Mouse (Mus musculus): ENCODE measurements around the gene Zbtb7a. TPM values are rescaled to one million over a fixed set of nuclear protein-coding genes. Genes with fewer than 3 reads are reported as not detected.

Zbtb7a gene
- total and polyA plus RNA-seq, 2 experiments from 2014 or later, result 22.3 to 37.3 TPM

- ATAC-seq, result peak; percentile 95
- peaks cover 18% of the 10 kb centered on the region for H3K36me3 ChIP-seq (ENCODE audit: insufficient read depth, low read length)
- peaks cover 14% of the 10 kb centered on the region for H3K4me1 ChIP-seq (ENCODE audit: insufficient read depth, low read length)
- DNase-seq (ENCODE audit: low spot score), result peak; percentile 98
- H3K27me3 ChIP-seq (ENCODE audit: insufficient read depth, low read length), result no peaks in the 10 kb centered on the region
- peak within 1 kb of the TSS; percentile 95 for H3K9ac ChIP-seq (replicated peaks; ENCODE audit: low read length)
- H3K27ac ChIP-seq, result peak within 1 kb of the TSS; percentile 99
- peak within 1 kb of the TSS; percentile 75 for H3K4me2 ChIP-seq (ENCODE audit: low read depth, low read length)
- TF ChIP-seq CTCF (IDR thresholded peaks at IDR 0.05; ENCODE audit: low read depth), result no peak
- no peaks in the 10 kb centered on the region for H3K9me3 ChIP-seq (ENCODE audit: low read length)
- under 1% methylated on average over 56 of the region's 56 CpGs for WGBS
- peak within 1 kb of the TSS; percentile 95 for H3K4me3 ChIP-seq (ENCODE audit: low read length)
These were observed 29.4 kb upstream of the Zbtb7a start, which contains the start of gene Map2k2 for GRCm38 (mm10) chr10:81105565-81106112. TSS of gene Map2k2 (plus strand) at chr10:81105915.

DNA sequence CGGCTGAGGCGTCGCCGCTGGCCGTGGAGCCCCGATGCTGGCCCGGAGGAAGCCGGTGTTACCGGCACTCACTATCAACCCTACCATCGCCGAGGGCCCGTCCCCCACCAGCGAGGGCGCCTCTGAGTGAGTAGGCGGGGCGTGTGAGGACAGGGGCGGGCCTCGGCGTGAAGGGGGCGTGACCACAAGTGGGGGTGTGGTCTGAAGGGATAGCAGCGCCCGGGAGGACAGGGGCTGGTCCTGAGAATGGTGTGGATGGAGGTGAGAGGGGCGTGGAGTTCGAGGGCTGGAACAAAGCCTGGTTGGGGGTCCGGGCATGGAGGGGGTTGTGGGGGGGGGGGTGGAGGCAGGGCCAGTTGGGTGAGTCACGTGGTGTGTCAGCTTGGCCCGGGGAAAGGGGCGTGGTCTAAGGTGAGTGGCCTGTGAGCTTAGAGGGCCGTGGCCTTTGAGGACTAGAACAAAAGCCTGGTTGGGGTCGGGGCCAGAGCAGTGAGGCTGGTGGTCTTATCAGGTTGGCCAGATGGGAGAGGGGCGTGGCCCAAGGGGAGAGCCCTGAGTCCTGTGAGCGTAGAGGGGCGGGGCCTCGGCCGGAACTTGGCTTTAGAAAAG is 28.8 kb upstream of the Zbtb7a start:
- H3K4me3 ChIP-seq (ENCODE audit: low read length), result peak overlapping the region; percentile 95
- peak; percentile 93 for ATAC-seq
- TF ChIP-seq CTCF (IDR thresholded peaks at IDR 0.05; ENCODE audit: low read depth), result peak; percentile 35
- peak; percentile 85 for DNase-seq (ENCODE audit: low spot score)
- H3K36me3 ChIP-seq (ENCODE audit: insufficient read depth, low read length), result peaks cover 23% of the 10 kb centered on the region
- no peaks in the 10 kb centered on the region for H3K9me3 ChIP-seq (ENCODE audit: low read length)
- peak overlapping the region; percentile 95 for H3K9ac ChIP-seq (replicated peaks; ENCODE audit: low read length)
- H3K27me3 ChIP-seq (ENCODE audit: insufficient read depth, low read length), result no peaks in the 10 kb centered on the region
- under 1% methylated on average over 35 of the region's 35 CpGs for WGBS
- peak overlapping the region; percentile 75 for H3K4me2 ChIP-seq (ENCODE audit: low read depth, low read length)
- peak overlapping the region; percentile 99 for H3K27ac ChIP-seq
- H3K4me1 ChIP-seq (ENCODE audit: insufficient read depth, low read length), result peaks cover 14% of the 10 kb centered on the region

GRCm38 (mm10) chr10:81112946-81113345 is 22.1 kb upstream of the Zbtb7a start:
- no peak for DNase-seq (ENCODE audit: low spot score)
- Histone ChIP-seq H3K4me1 (ENCODE audit: insufficient read depth, low read length) (no peaks in the 10 kb centered on the region), H3K27ac (no peak overlapping the region), H3K9me3 (ENCODE audit: low read length) (no peaks in the 10 kb centered on the region), H3K9ac (replicated peaks; ENCODE audit: low read length) (no peak overlapping the region), H3K36me3 (ENCODE audit: insufficient read depth, low read length) (peaks cover 57% of the 10 kb centered on the region), H3K27me3 (ENCODE audit: insufficient read depth, low read length) (no peaks in the 10 kb centered on the region), H3K4me2 (ENCODE audit: low read depth, low read length) (no peak overlapping the region), H3K4me3 (ENCODE audit: low read length) (no peak overlapping the region)
- no peak for TF ChIP-seq CTCF (IDR thresholded peaks at IDR 0.05; ENCODE audit: low read depth)
- no peak for ATAC-seq
- 93% methylated on average over 6 of the region's 6 CpGs for WGBS

GRCm38 (mm10) chr10:81119625-81120024 is 15.4 kb upstream of the Zbtb7a start:
- Histone ChIP-seq H3K36me3 (ENCODE audit: insufficient read depth, low read length) (peaks cover 81% of the 10 kb centered on the region), H3K9ac (replicated peaks; ENCODE audit: low read length) (no peak overlapping the region), H3K27ac (no peak overlapping the region), H3K9me3 (ENCODE audit: low read length) (no peaks in the 10 kb centered on the region), H3K27me3 (ENCODE audit: insufficient read depth, low read length) (no peaks in the 10 kb centered on the region), H3K4me3 (ENCODE audit: low read length) (no peak overlapping the region), H3K4me2 (ENCODE audit: low read depth, low read length) (no peak overlapping the region), H3K4me1 (ENCODE audit: insufficient read depth, low read length) (no peaks in the 10 kb centered on the region)
- TF ChIP-seq CTCF (IDR thresholded peaks at IDR 0.05; ENCODE audit: low read depth), result no peak
- 89% methylated on average over 10 of the region's 10 CpGs for WGBS
- ATAC-seq (no peak), DNase-seq (ENCODE audit: low spot score) (no peak)

- no peaks in the 10 kb centered on the region for H3K4me1 ChIP-seq (ENCODE audit: insufficient read depth, low read length)
- no peak for TF ChIP-seq CTCF (IDR thresholded peaks at IDR 0.05; ENCODE audit: low read depth)
- DNase-seq (ENCODE audit: low spot score) (no peak), ATAC-seq (no peak)
- 80% methylated on average over 7 of the region's 7 CpGs for WGBS
- no peak overlapping the region for H3K9ac ChIP-seq (replicated peaks; ENCODE audit: low read length)
- H3K27ac ChIP-seq, result no peak overlapping the region
- H3K4me2 ChIP-seq (ENCODE audit: low read depth, low read length), result no peak overlapping the region
- H3K36me3 ChIP-seq (ENCODE audit: insufficient read depth, low read length), result peaks cover 73% of the 10 kb centered on the region
- no peaks in the 10 kb centered on the region for H3K27me3 ChIP-seq (ENCODE audit: insufficient read depth, low read length)
- no peaks in the 10 kb centered on the region for H3K9me3 ChIP-seq (ENCODE audit: low read length)
- H3K4me3 ChIP-seq (ENCODE audit: low read length), result no peak overlapping the region
These were observed 14.4 kb upstream of the Zbtb7a start for GRCm38 (mm10) chr10:81120650-81121049.

DNA sequence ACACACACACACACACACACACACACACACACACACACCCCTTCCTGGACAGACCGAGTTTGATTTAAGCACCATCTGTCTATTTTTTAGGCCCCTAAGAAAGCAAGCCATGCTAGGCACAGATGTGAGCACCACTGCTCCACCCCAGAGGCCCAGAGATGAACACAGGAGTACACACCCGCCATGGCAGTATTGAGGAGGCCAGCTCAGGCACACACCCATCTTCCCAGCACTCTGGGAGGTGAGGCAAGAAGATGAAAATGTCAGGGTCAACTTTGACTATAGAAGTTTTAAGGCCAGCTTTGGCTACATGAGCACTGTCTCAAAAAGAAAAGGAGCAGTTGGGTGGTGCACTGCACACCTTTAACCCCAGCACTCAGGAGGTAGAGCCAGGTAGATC is 12.1 kb upstream of the Zbtb7a start:
- H3K27me3 ChIP-seq (ENCODE audit: insufficient read depth, low read length), result no peaks in the 10 kb centered on the region
- no peak overlapping the region for H3K27ac ChIP-seq
- no peaks in the 10 kb centered on the region for H3K4me1 ChIP-seq (ENCODE audit: insufficient read depth, low read length)
- no peak for TF ChIP-seq CTCF (IDR thresholded peaks at IDR 0.05; ENCODE audit: low read depth)
- DNase-seq (ENCODE audit: low spot score), result no peak
- ATAC-seq, result no peak
- no peak overlapping the region for H3K4me3 ChIP-seq (ENCODE audit: low read length)
- peaks cover 56% of the 10 kb centered on the region for H3K36me3 ChIP-seq (ENCODE audit: insufficient read depth, low read length)
- H3K4me2 ChIP-seq (ENCODE audit: low read depth, low read length), result no peak overlapping the region
- WGBS, result 83% methylated on average over 2 of the region's 2 CpGs
- H3K9me3 ChIP-seq (ENCODE audit: low read length), result no peaks in the 10 kb centered on the region
- H3K9ac ChIP-seq (replicated peaks; ENCODE audit: low read length), result no peak overlapping the region

GRCm38 (mm10) chr10:81123500-81123899 is 11.5 kb upstream of the Zbtb7a start:
- no peak overlapping the region for H3K27ac ChIP-seq
- WGBS, result 80% methylated on average over 11 of the region's 11 CpGs
- no peaks in the 10 kb centered on the region for H3K4me1 ChIP-seq (ENCODE audit: insufficient read depth, low read length)
- no peaks in the 10 kb centered on the region for H3K27me3 ChIP-seq (ENCODE audit: insufficient read depth, low read length)
- no peak for ATAC-seq
- no peak overlapping the region for H3K9ac ChIP-seq (replicated peaks; ENCODE audit: low read length)
- no peak for DNase-seq (ENCODE audit: low spot score)
- no peak overlapping the region for H3K4me2 ChIP-seq (ENCODE audit: low read depth, low read length)
- no peaks in the 10 kb centered on the region for H3K9me3 ChIP-seq (ENCODE audit: low read length)
- no peak overlapping the region for H3K4me3 ChIP-seq (ENCODE audit: low read length)
- no peak for TF ChIP-seq CTCF (IDR thresholded peaks at IDR 0.05; ENCODE audit: low read depth)
- peaks cover 53% of the 10 kb centered on the region for H3K36me3 ChIP-seq (ENCODE audit: insufficient read depth, low read length)
